Mouse (Mus musculus): ENCODE data around the gene Mcf2l.

DNA sequence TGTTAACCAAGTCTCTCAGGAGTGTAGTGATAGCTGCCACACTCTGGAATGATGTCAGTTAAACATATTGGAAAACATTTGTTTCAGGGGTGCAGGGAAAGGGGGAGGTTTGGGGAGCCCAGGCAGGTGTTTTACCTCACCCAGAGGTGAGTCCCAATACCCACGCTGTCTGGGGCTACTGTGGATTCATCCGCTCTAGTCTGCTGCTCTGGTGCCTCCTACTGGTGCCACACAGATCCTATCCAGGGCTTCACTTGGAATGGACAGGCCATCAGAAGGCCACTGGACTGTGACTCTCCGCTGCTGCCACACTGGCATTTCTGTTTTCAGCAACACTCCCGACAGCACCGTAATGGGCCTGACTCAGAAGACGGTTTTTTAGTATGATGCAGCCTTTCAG is 7.8 kb upstream of the Mcf2l start:
- TF ChIP-seq POLR2A (IDR thresholded peaks at IDR 0.05; ENCODE audit: insufficient read depth, low read depth, low read length) = no peak
- TF ChIP-seq CTCF (IDR thresholded peaks at IDR 0.05; ENCODE audit: insufficient read depth, low read depth, low read length) = no peak
